ENCODE assay signal across 9 mouse cellular contexts in genomic region chr15:82917207-82917844, GRCm38 (mm10).
A peak's percentile ranks its signal among the peaks of the same experiment; 100 is the strongest.
DNase-seq lines count a peak whose midpoint lies in the region; ATAC-seq and TF ChIP-seq lines count a peak whose summit lies in the region.
"Had no signal": no experiment of that assay in that cellular context is flagged by ENCODE, and none has a peak within 500 bp of the region (broad histone marks: within the 10 kb centered on the region; RNA-seq: fewer than 3 reads in every experiment).

No protein-coding gene starts in this region.

- H3K4me1 ChIP-seq in E14TG2a.4 (replicated peaks; ENCODE audit: low read depth, low read length): peaks cover 38% of the 10 kb centered on the region
- peaks cover 21% of the 10 kb centered on the region for H3K4me1 ChIP-seq in heart, postnatal 0 days (ENCODE audit: control insufficient read depth, insufficient read depth)

- H3K4me2 ChIP-seq in heart, postnatal 0 days (ENCODE audit: low read depth, low read length): peak overlapping the region; percentile 40
- H3K4me2 ChIP-seq: liver, embryonic 15.5 days had no signal

- WGBS in heart, postnatal 0 days: 27% methylated on average over 28 of the region's 28 CpGs

- H3K36me3 ChIP-seq in E14TG2a.4 (ENCODE audit: insufficient read depth, low read length): 0 out of 2 replicates have a peak, but pooled peaks cover 6% of the 10 kb centered on the region
- H3K36me3 ChIP-seq in heart, postnatal 0 days (replicated peaks; ENCODE audit: control insufficient read depth, insufficient read depth, low read length): no peaks in the 10 kb centered on the region
- H3K36me3 ChIP-seq: liver, embryonic 15.5 days had no signal

- no peak for TF ChIP-seq CTCF in gastrocnemius, adult 2 months (IDR thresholded peaks at IDR 0.05)
- TF ChIP-seq CTCF in E14TG2a.4 (conservative IDR thresholded peaks at IDR 0.05; ENCODE audit: low read length): no peak
- no peak for TF ChIP-seq CTCF in heart, postnatal 0 days (IDR thresholded peaks at IDR 0.05; ENCODE audit: low read depth)

- H3K27me3 ChIP-seq in E14TG2a.4 (ENCODE audit: insufficient read depth, low read length): peaks cover 77% of the 10 kb centered on the region
- H3K27me3 ChIP-seq in heart, postnatal 0 days (ENCODE audit: control insufficient read depth, insufficient read depth, low read length): peaks cover 17% of the 10 kb centered on the region

- DNase-seq in gastrocnemius, adult 2 months: peak; percentile 37
- no peak for DNase-seq in gastrocnemius, adult 18-20 months (ENCODE audit: low spot score)
- no peak for DNase-seq in heart, postnatal 0 days (ENCODE audit: low spot score)
- DNase-seq in left cerebral cortex, postnatal 4 days: peak; percentile 89
- peak; percentile 64 for DNase-seq in right cerebral cortex, postnatal 25 days
- DNase-seq in urinary bladder, adult 18-20 months (ENCODE audit: low spot score in 2 of 2): no peak

- no peak overlapping the region for H3K4me3 ChIP-seq in gastrocnemius, adult 2 months
- H3K4me3 ChIP-seq in E14TG2a.4 (replicated peaks; ENCODE audit: low read length): peak overlapping the region; percentile 69
- no peak overlapping the region for H3K4me3 ChIP-seq in heart, postnatal 0 days (ENCODE audit: low read depth, low read length)
- H3K4me3 ChIP-seq: liver, embryonic 15.5 days had no signal

- no peaks in the 10 kb centered on the region for H3K9me3 ChIP-seq in E14TG2a.4 (ENCODE audit: low read length)
- H3K9me3 ChIP-seq in heart, postnatal 0 days (replicated peaks; ENCODE audit: control insufficient read depth, low read length): no peaks in the 10 kb centered on the region
- H3K9me3 ChIP-seq: liver, embryonic 15.5 days had no signal

- no peak overlapping the region for H3K27ac ChIP-seq in gastrocnemius, adult 2 months
- no peak overlapping the region for H3K27ac ChIP-seq in heart, postnatal 0 days (ENCODE audit: low read depth)
- H3K27ac ChIP-seq: liver, embryonic 15.5 days had no signal

- intact Hi-C loops in gastrocnemius, adult 2 months (cut with DNase I): no loop called here
- intact Hi-C loops in left cerebral cortex, postnatal 4 days (cut with DNase I): no loop called here

- ATAC-seq in heart, postnatal 0 days (ENCODE audit: insufficient read depth, low read depth): no peak
- no peak for ATAC-seq in erythroblast, adult 5-6 weeks (replicated peaks; ENCODE audit: low FRiP score, poor library complexity, severe bottlenecking)

- TF ChIP-seq EP300 in heart, postnatal 0 days (IDR thresholded peaks at IDR 0.05; ENCODE audit: low read depth): no peak

- no peak overlapping the region for H3K9ac ChIP-seq in heart, postnatal 0 days (replicated peaks; ENCODE audit: low read depth, low read length)
- H3K9ac ChIP-seq: liver, embryonic 15.5 days had no signal

Comparison
In these comparisons a context has a peak if more than half of its experiments do, and no peak if none do; other contexts are left out.
1. DNase-seq: peak in gastrocnemius, adult 2 months (single experiment), left cerebral cortex, postnatal 4 days (single experiment) and right cerebral cortex, postnatal 25 days (single experiment); none in gastrocnemius, adult 18-20 months (single experiment), heart, postnatal 0 days (single experiment) and urinary bladder, adult 18-20 months (0 of 2).